Mouse (Mus musculus) adrenal gland, adult 8-10 months (tissue): ENCODE measurements around the gene Psma6. TPM values are rescaled to one million over a fixed set of nuclear protein-coding genes. Genes with fewer than 3 reads are reported as not detected.
"Not testable (repeated sequence)": the region's sequence is repeated elsewhere in the genome, so short reads cannot be mapped to it uniquely, and the experiment has no call there.

Source experiments
- DNase-seq: peaks from one replicate; pipeline ENCODE4 v3.0.0; 2022
- total RNA-seq, 4 experiments: library from RNA; stranded (reverse); gene quantifications; 2 replicates each; pipeline ENCODE4 v1.2.4; 2022

Gene Psma6
- total RNA-seq = 100 to 1,000 TPM; 196 to 232 (median 214) TPM

GRCm38 (mm10) chr12:55384023-55384749 lies at the start of gene Psma6:
Psma6 (plus strand) TSS chr12:55384222.
- no peak for DNase-seq

GRCm38 (mm10) chr12:55338490-55338889 lies 45.5 kb upstream of the Psma6 start:
- DNase-seq = not testable (repeated sequence)

GRCm38 (mm10) chr12:55343045-55343444 lies 41.0 kb upstream of the Psma6 start:
- not testable (repeated sequence) for DNase-seq

GRCm38 (mm10) chr12:55343998-55344397 lies 40.0 kb upstream of the Psma6 start:
- DNase-seq = no peak

GRCm38 (mm10) chr12:55344583-55344982 lies 39.4 kb upstream of the Psma6 start:
- no peak for DNase-seq

GRCm38 (mm10) chr12:55353423-55353822 lies 30.6 kb upstream of the Psma6 start:
- DNase-seq = no peak

- DNase-seq = peak; percentile 8
Observed at GRCm38 (mm10) chr12:55354904-55355303, 29.1 kb upstream of the Psma6 start.

- DNase-seq = no peak
Observed at GRCm38 (mm10) chr12:55357303-55357702, 26.7 kb upstream of the Psma6 start.

- no peak for DNase-seq
Observed at GRCm38 (mm10) chr12:55360929-55361328, 23.1 kb upstream of the Psma6 start.

- DNase-seq = no peak
Observed at GRCm38 (mm10) chr12:55365083-55365482, 18.9 kb upstream of the Psma6 start.

GRCm38 (mm10) chr12:55372424-55373055 lies 11.5 kb upstream of the Psma6 start:
- DNase-seq = no peak

GRCm38 (mm10) chr12:55376956-55377609 lies 6.9 kb upstream of the Psma6 start:
- DNase-seq = no peak

- DNase-seq = no peak
Observed at GRCm38 (mm10) chr12:55377610-55377980, 6.4 kb upstream of the Psma6 start.

- peak; percentile 67 for DNase-seq
Observed at GRCm38 (mm10) chr12:55384826-55385225, 804 bp downstream of the Psma6 start.

GRCm38 (mm10) chr12:55385931-55386330 lies 1.9 kb downstream of the Psma6 start:
- DNase-seq = peak; percentile 38

GRCm38 (mm10) chr12:55386456-55386855 lies 2.4 kb downstream of the Psma6 start:
- no peak for DNase-seq

GRCm38 (mm10) chr12:55387083-55387787 lies 3.2 kb downstream of the Psma6 start:
- DNase-seq = peak; percentile 50

GRCm38 (mm10) chr12:55387788-55388465 lies 3.9 kb downstream of the Psma6 start:
- DNase-seq = no peak

GRCm38 (mm10) chr12:55388478-55388877 lies 4.5 kb downstream of the Psma6 start:
- DNase-seq = no peak

GRCm38 (mm10) chr12:55389132-55390081 lies 5.4 kb downstream of the Psma6 start:
- no peak for DNase-seq

- DNase-seq = no peak
Observed at GRCm38 (mm10) chr12:55392120-55392519, 8.1 kb downstream of the Psma6 start.
